ENCODE assay signal across 25 mouse cellular contexts in genomic region chr6:137771621-137772250, GRCm38 (mm10). TPM values are rescaled to one million over a fixed set of nuclear protein-coding genes. Genes with fewer than 3 reads are reported as not detected.
DNase-seq lines count a peak whose midpoint lies in the region; ATAC-seq and TF ChIP-seq lines count a peak whose summit lies in the region.
"Had no signal": no experiment of that assay in that cellular context is flagged by ENCODE, and none has a peak within 500 bp of the region (broad histone marks: within the 10 kb centered on the region; RNA-seq: fewer than 3 reads in every experiment).

No protein-coding gene starts in this region.

- TF ChIP-seq POLR2A in heart, adult 2 months (IDR thresholded peaks at IDR 0.05; ENCODE audit: insufficient read depth, low read depth, low read length), result no peak

- H3K9ac ChIP-seq in heart, adult 2 months (ENCODE audit: low read depth, low read length), result no peak overlapping the region
- H3K9ac ChIP-seq in kidney, embryonic 16.5 days (replicated peaks; ENCODE audit: low read length), result no peak overlapping the region
- H3K9ac ChIP-seq: embryonic facial prominence, embryonic 13.5 days; forebrain, embryonic 12.5 days; forebrain, embryonic 15.5 days; heart, embryonic 13.5 days; hindbrain, embryonic 13.5 days had no signal

- no peak for TF ChIP-seq EP300 in heart, adult 2 months (IDR thresholded peaks at IDR 0.05; ENCODE audit: insufficient read depth, low read depth, low read length)

- H3K4me3 ChIP-seq in heart, adult 2 months, result no peak overlapping the region
- no peak overlapping the region for H3K4me3 ChIP-seq in kidney, embryonic 16.5 days (ENCODE audit: low read length)
- H3K4me3 ChIP-seq: embryonic facial prominence, embryonic 10.5 days; embryonic facial prominence, embryonic 13.5 days; erythroblast, embryonic 14.5 days; forebrain, embryonic 12.5 days; forebrain, embryonic 15.5 days; heart, embryonic 13.5 days; hindbrain, embryonic 10.5 days; hindbrain, embryonic 13.5 days had no signal

- H3K27ac ChIP-seq in heart, adult 2 months, result no peak overlapping the region
- no peak overlapping the region for H3K27ac ChIP-seq in kidney, embryonic 16.5 days (ENCODE audit: low read length)
- H3K27ac ChIP-seq: embryonic facial prominence, embryonic 10.5 days; embryonic facial prominence, embryonic 13.5 days; forebrain, embryonic 12.5 days; forebrain, embryonic 15.5 days; heart, embryonic 13.5 days; hindbrain, embryonic 10.5 days; hindbrain, embryonic 13.5 days had no signal

- no peaks in the 10 kb centered on the region for H3K79me2 ChIP-seq in heart, adult 2 months (replicated peaks; ENCODE audit: control insufficient read depth, insufficient read depth, low read length)

- H3K4me1 ChIP-seq in heart, adult 2 months (ENCODE audit: control insufficient read depth, insufficient read depth, low read length), result no peaks in the 10 kb centered on the region
- 0 out of 2 replicates have a peak, but pooled peaks cover 3% of the 10 kb centered on the region for H3K4me1 ChIP-seq in kidney, embryonic 16.5 days (ENCODE audit: insufficient read depth, low read length)
- H3K4me1 ChIP-seq: embryonic facial prominence, embryonic 13.5 days; forebrain, embryonic 12.5 days; forebrain, embryonic 15.5 days; heart, embryonic 13.5 days; hindbrain, embryonic 13.5 days had no signal

- no peak for TF ChIP-seq CTCF in heart, adult 2 months (IDR thresholded peaks at IDR 0.05)

- no peaks in the 10 kb centered on the region for H3K27me3 ChIP-seq in heart, adult 2 months (ENCODE audit: control insufficient read depth, insufficient read depth, low read length)
- no peaks in the 10 kb centered on the region for H3K27me3 ChIP-seq in kidney, embryonic 16.5 days (ENCODE audit: insufficient read depth, low read length)
- H3K27me3 ChIP-seq: embryonic facial prominence, embryonic 13.5 days; forebrain, embryonic 12.5 days; forebrain, embryonic 15.5 days; heart, embryonic 13.5 days; hindbrain, embryonic 13.5 days had no signal

- peak; percentile 2 for DNase-seq in heart, postnatal 4 days
- no peak for DNase-seq in heart, adult 2 months
- DNase-seq in kidney, adult 11 months, result no peak
- peak; percentile 33 for DNase-seq in testis, postnatal 10 days (ENCODE audit: low spot score)
- DNase-seq in testis, postnatal 14 days (ENCODE audit: low spot score), result no peak
- DNase-seq: adrenal gland, adult 2 months; adrenal gland, postnatal 14 days; cerebellum, adult 11-12 months; cerebellum, adult 8-10 months; cerebellum, postnatal 10 days; cerebellum, postnatal 36 days; embryo, embryonic 11 days; gastrocnemius, postnatal 25 days; heart, postnatal 14 days had no signal

- peak; percentile 61 for ATAC-seq in kidney, embryonic 16.5 days (ENCODE audit: low FRiP score, low TSS enrichment)
- ATAC-seq: CD4-positive, CD25-positive, alpha-beta regulatory T cell, adult 4 months; forebrain, embryonic 15.5 days; hindbrain, embryonic 16.5 days had no signal

- H3K36me3 ChIP-seq in heart, adult 2 months (ENCODE audit: control insufficient read depth, insufficient read depth, low read length), result no peaks in the 10 kb centered on the region
- no peaks in the 10 kb centered on the region for H3K36me3 ChIP-seq in kidney, embryonic 16.5 days (ENCODE audit: insufficient read depth, low read length)
- H3K36me3 ChIP-seq: embryonic facial prominence, embryonic 10.5 days; embryonic facial prominence, embryonic 13.5 days; forebrain, embryonic 12.5 days; forebrain, embryonic 15.5 days; heart, embryonic 13.5 days; hindbrain, embryonic 10.5 days; hindbrain, embryonic 13.5 days had no signal

- H3K9me3 ChIP-seq in kidney, embryonic 16.5 days (ENCODE audit: low read length), result no peaks in the 10 kb centered on the region
- H3K9me3 ChIP-seq: embryonic facial prominence, embryonic 10.5 days; embryonic facial prominence, embryonic 13.5 days; forebrain, embryonic 12.5 days; forebrain, embryonic 15.5 days; heart, embryonic 13.5 days; hindbrain, embryonic 10.5 days; hindbrain, embryonic 13.5 days had no signal

- no peak overlapping the region for H3K4me2 ChIP-seq in kidney, embryonic 16.5 days (replicated peaks; ENCODE audit: low read depth, low read length)
- H3K4me2 ChIP-seq: embryonic facial prominence, embryonic 13.5 days; forebrain, embryonic 12.5 days; forebrain, embryonic 15.5 days; heart, embryonic 13.5 days; hindbrain, embryonic 13.5 days had no signal

- WGBS in heart, adult 2 months, result 67% methylated on average over 3 of the region's 3 CpGs
- WGBS in kidney, embryonic 16.5 days, result 54% methylated on average over 3 of the region's 3 CpGs

- intact Hi-C loops in heart, adult 2 months (cut with DNase I), result no loop called here

RNA-seq across cellular contexts. Expression of gene Dera, which starts 17.4 kb away (rescaled TPM):
- total RNA-seq in heart, postnatal 4 days (2021), result 10 to 100 TPM; 20.5 to 23.2 TPM
- 1 to 10 TPM; 4.1 to 4.6 TPM for total RNA-seq in heart, adult 2 months (2021)
- polyA plus RNA-seq in heart, adult 2 months (2012; rRNA removed), result 3.0 and 3.8 TPM in 2 replicates
- polyA plus RNA-seq in kidney, embryonic 16.5 days (2015; fragmentation: Nextera tagmentation; extraction: Ambion mirVana), result 76.2 and 79.0 TPM in 2 replicates

RNA-seq across cellular contexts. Expression of gene Strap, which starts 36.9 kb away (rescaled TPM):
- total RNA-seq in heart, postnatal 4 days (2021), result 100 to 1,000 TPM; 115 to 121 TPM
- 10 to 100 TPM; 81.6 to 86.5 TPM for total RNA-seq in heart, adult 2 months (2021)
- polyA plus RNA-seq in heart, adult 2 months (2012; rRNA removed), result 26.3 and 46.6 TPM in 2 replicates
- polyA plus RNA-seq in kidney, embryonic 16.5 days (2015; fragmentation: Nextera tagmentation; extraction: Ambion mirVana), result 162 and 164 TPM in 2 replicates

Comparison
In these comparisons a context has a peak if more than half of its experiments do, and no peak if none do; other contexts are left out.
1. DNase-seq: peak in heart, postnatal 4 days (single experiment) and testis, postnatal 10 days (single experiment); none in heart, adult 2 months (0 of 2), kidney, adult 11 months (single experiment) and testis, postnatal 14 days (single experiment).